Mouse (Mus musculus) inflammation-experienced regulatory T-cells, adult 6 months (primary cell): ENCODE data around the gene Nufip2. TPM values are rescaled to one million over a fixed set of nuclear protein-coding genes. Genes with fewer than 3 reads are reported as not detected.
"Not testable (repeated sequence)": the region's sequence is repeated elsewhere in the genome, so short reads cannot be mapped to it uniquely, and the experiment has no call there.

Experiments used
- ATAC-seq: one replicate; pipeline ENCODE4 v1.8.0; 2017
- polyA plus RNA-seq, 3 experiments: library from polyadenylated mRNA; unstranded; fragments of 100-300 nt; shearing (Covaris generic); gene quantifications; one replicate each; pipeline ENCODE4 v1.2.1; 2017

Nufip2 gene
- polyA plus RNA-seq, 3 experiments from 2014 or later: 15.6 to 23.4 (median 16.5) TPM

DNA sequence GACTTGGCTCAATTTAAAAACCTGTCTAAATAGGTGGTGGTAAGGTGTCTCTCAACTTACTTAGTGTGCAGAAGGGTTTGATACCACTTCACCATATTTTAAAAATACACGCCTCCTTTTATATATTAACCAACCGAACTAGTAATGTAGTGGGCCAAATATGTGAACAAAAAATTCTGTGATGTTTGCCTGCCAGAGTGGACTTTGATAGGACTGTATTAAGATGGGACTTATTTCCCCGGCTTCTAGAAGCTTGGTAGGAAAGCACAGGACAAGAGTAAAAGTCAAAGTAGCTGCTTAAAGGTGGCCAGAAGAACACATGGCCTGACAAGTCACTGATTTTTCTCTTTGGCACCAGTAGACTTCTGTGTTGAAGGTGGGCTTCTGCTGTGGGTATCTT lies 27.8 kb downstream of the Nufip2 start:
- no peak for ATAC-seq

GRCm38 (mm10) chr11:77719055-77719454 lies 33.1 kb downstream of the Nufip2 start:
- ATAC-seq: no peak

DNA sequence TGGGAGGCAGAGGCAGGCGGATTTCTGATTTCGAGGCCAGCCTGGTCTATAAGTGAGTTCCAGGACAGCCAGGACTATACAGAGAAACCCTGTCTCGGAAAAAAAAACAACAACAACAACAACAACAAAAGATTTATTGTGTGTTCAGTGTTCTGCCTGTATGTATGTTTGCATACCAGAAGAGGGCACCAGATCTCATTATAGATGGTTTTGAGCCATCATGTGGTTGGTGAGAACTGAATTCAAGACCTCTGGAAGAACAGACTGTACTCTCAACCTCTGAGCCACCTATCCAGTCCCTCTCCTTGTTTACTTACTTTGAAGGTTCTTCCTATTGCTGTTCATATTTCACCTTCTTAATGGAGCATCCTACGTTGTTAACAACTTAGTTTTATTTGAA lies 35.4 kb downstream of the Nufip2 start:
- no peak for ATAC-seq

DNA sequence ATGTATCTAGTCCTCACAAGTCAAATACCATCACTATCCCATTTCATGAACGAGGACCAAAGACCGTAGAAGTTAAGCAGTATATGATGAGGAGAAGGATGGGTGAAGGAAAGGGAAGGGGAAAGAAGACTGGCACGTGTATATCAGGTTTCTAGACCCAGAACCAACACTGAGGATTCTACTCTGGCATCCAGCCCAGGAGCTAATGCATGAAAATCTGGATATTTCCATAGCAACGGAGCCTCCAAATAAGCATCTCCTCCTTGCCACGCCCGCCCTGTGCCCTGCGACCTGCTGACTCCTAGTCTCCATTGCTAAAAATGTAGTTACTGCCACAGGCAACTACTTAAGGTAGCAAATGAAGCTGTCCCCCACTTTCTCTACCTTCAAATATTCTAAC lies 38.8 kb downstream of the Nufip2 start:
- ATAC-seq: no peak

DNA sequence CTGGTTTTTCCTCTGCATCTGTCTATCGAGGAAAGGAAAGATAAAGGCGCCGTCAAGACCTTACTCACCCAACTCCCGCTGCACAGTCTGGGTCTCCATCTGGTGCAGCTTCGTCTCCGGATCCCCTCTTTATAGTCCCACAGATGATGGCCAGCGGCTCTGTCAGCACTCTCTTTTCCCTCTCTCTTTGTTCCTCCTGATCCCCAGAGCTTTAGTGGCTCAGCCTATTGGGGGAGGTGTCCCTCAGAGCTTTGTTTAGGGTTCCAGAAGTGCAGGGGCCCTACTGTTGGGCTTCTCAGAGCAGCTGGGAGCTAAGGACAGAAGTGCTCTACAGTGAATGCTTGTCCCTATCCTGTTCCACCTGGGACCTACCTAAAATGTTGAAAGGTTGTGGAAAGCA lies 39.2 kb downstream of the Nufip2 start, which contains the start of gene Cryba1:
Cryba1 (minus strand) TSS at position 101 of the 400 bp plus-strand sequence.
- ATAC-seq: no peak

DNA sequence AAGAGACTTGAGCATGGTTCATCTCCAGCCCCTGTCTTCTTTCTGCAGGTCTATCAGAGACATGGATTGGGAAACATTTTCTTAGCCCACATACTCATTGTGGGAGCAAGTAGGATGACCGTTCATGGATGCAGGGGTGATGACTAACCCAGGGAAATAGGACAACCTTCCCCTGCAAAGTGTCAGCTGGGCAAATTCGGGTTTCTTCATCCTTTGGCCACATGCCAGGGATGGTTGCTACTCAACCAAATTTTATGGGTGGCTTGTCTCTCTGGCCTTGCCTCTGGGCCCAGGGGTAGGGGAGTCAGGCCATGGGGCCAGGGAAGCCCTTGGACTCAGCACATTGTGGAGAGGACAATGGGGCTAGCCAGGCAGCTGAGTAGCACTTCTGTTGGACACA lies 42.6 kb downstream of the Nufip2 start:
- no peak for ATAC-seq

GRCm38 (mm10) chr11:77737289-77737688 lies 51.3 kb downstream of the Nufip2 start:
- ATAC-seq: no peak

- no peak for ATAC-seq
Observed at GRCm38 (mm10) chr11:77738555-77738954, 52.6 kb downstream of the Nufip2 start.

GRCm38 (mm10) chr11:77743966-77744365 lies 58.0 kb downstream of the Nufip2 start:
- ATAC-seq: no peak

DNA sequence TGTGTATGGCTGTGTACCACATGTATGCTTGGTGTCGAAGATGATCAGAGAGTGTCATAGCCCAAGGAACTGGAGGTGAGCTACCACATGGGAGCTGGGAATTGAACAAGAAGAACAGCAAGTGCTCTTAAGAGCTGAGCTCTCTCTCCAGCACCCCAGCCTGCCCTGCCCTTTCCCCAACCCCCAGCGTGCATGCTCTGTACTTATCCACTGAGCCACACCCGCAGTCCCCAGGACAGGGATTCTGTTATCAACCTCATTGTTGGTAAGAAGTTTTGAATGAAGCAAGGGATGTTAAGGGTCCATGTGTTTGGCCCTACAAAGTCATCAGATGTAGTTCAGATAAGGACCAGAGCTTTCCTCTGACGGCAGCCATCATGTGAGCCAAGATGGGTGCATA lies 60.7 kb downstream of the Nufip2 start:
- no peak for ATAC-seq

DNA sequence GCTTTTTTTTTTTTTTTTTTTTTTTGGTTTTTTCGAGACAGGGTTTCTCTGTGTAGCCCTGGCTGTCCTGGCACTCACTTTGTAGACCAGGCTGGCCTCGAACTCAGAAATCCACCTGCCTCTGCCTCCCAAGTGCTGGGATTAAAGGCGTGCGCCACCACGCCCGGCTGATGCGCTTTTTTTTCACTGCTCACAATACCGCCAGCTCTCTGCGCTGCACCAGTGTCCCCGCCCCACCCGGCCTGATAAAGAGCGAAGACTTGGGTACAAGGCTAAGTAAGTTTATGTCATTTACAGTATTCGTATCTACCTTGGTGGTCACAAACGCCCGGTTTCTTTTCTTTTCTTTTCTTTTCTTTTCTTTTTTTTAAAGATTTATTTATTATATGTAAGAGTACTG lies 61.1 kb downstream of the Nufip2 start:
- not testable (repeated sequence) for ATAC-seq

GRCm38 (mm10) chr11:77748996-77749395 lies 63.0 kb downstream of the Nufip2 start:
- ATAC-seq: no peak

- ATAC-seq: no peak
Observed at GRCm38 (mm10) chr11:77752525-77752924, 66.6 kb downstream of the Nufip2 start.

DNA sequence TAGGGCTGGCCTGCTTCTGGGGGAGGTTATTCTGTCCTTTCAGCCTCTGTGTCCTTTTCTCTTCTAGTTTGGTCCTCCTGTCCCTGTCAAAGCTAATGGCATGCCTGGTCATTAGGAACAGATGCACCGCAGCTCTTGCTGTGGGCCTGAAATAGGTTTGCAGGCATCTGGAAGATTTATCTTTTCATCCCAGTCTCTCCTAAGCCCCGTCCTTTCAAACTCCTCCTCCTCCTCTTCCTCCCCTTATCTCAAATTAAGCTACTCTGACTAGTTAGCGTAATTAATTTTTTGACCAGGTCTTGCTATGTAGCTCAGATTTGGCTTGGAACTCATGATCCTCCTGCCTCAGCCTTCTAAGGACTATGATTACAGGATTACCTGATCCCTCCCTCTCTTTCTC lies 67.5 kb downstream of the Nufip2 start:
- no peak for ATAC-seq

- no peak for ATAC-seq
Observed at GRCm38 (mm10) chr11:77760031-77760430, 74.1 kb downstream of the Nufip2 start.

DNA sequence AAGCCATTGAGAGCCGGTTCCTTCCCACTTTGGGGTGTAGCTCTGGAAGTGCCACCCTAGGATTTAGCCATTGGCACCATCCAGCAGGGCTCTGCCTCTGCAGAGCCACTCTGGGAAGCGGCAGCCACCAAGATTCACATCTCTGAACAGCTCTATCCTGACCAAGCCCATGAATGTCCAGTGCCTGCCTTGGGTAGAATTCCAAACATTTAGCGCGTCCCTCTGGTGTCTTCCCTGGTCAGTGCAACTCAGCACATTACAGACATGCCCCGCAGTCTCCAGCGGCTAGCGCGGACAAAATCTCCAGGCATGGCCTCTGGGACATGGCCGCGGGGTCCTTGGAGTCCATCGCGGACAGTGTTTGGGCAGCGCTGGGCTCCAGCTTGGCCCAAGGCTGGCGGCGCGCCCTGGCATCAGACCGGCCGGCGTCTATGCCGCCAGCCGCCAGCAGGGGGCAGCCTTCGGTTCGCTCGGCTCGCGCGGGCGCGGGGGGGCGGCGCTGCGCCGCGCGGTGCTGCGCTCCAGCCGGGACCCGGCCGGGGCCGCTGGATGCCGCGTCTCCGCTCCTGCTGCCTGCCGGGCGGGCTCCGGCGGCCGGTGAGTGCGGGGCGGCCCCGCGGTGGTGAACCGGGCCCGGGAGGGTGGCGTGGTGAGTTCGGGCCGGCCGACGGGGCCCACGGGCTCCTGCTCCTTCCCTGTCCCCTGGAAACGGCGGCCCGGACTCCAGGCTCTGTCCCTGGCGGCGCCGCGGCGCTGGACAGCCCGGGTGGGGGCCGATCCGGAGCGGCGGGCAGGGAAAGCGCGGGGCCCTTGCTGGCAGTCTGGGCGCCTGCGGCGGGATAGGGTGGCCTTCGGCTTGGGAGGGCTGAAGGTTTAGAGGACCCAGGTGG lies 77.1 kb downstream of the Nufip2 start, which contains the start of gene Myo18a:
Myo18a (plus strand) TSS at position 464 of the 890 bp plus-strand sequence.
- peak; percentile 79 for ATAC-seq

DNA sequence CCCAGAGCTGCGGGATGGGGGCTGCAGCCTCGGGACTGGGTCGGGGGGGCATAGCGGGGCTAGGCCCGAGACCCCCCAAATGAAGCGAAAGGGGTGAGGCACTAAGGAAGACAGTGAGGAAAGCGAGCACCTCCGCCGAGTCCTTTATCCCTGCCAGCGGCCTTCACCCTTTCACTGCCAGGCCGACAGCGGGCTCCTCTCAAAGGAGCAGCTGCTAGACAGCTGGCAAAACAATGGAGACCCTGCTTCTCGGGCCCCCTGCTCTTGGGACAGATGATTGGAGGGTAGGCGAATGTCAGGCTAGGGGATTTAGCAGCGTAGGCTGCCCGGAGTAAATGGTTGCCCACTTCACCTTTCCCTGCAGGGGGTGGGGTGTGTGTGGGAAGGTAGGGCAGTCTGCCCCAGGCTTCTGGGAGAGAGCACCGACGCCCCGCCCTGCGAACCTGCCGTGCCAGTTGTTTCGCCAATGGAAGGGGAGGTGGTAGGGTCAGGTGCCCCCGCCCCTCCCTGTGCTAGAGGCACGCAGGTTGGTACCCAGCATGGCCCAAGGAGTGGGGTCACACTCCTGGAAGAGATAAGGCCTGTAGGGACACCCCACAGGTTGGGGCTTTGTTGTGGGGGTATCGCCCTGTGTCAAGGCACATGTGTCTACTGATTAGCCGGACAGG lies 77.9 kb downstream of the Nufip2 start:
- no peak for ATAC-seq

DNA sequence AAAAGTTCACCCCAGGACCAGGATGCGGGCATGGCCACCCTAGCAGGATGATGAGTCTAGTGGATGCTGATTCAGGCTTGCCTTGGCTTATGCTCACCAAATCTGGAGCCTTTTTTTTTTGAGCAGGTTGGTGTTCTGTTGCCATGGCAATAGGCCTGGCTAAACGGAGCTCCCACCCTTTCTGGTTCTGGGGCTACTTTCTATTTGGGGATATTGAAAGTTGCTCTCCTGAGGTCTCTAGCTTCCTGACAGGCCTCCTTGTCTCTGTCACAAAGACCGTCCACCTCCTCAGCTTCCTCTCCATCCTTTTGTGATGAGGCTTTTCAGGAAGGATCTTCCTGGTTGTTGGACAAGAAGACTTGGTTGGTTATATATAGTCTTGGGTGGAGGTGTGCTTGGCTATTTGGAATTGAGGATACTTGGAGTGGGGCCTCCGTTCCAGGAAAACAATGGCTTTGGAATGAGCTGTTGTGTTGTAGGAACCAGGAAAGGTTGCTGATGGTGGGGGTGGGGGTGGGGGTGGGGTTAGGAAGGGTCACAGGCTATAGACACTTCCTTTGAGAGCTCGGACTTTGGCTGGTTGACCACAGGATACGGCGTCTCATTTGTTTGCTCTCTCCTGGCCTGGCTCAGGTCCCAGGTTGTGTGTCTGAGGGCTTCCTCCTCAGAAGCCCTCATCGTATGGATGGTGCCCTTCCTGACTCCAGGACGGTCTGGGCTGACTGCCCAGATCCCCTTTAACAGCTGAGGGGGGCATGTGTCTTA lies 78.9 kb downstream of the Nufip2 start:
- no peak for ATAC-seq

DNA sequence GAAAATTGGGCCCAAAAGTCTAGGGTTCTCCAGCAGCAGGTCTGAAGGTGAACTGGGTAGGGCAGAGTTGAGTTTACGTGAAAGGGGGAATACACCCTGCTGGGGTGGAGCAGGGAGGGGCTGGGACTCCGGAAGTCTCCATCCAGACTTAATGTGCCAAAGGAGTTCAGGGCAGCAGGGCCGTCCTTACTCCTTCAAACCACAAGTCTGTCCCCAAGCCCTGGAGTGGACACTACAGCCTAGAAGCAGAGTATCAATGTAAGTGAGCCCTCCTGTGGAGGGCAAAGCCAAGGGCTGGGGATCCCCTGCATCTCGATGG lies 79.5 kb downstream of the Nufip2 start:
- ATAC-seq: no peak

GRCm38 (mm10) chr11:77766351-77767001 lies 80.5 kb downstream of the Nufip2 start:
- ATAC-seq: no peak

GRCm38 (mm10) chr11:77769496-77769895 lies 83.5 kb downstream of the Nufip2 start:
- no peak for ATAC-seq

DNA sequence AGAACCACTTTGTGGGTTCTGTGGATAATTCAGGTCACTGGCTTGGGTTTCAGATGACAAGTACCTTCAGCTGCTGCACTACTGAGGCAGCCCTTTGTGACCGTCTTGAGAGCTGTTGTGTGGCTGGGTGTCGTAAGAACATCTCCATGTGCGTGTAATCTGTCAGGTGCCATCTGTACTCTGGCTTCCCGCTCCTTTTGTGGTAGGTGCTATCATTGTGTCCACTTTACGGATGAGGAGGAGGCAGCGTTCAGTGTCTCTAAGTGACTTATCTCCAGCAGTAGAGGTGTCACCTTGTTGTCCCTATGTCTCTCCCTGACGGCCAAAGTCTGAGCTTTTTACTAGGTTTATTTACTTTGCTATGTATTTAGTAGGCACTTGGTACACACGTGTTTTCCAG lies 84.4 kb downstream of the Nufip2 start:
- no peak for ATAC-seq
